Mouse (Mus musculus) natural killer cell, adult 2 months (primary cell): ENCODE measurements at regions not wholly inside any gene's neighbourhood (a gene's known extent, or its start where the extent isn't known, plus 50 kb on each side); places are given as distances from the start of the nearest gene placed in this dataset.

ENCODE experiments used
- DNase-seq, 2 experiments: peaks; one replicate each; pipeline ENCODE4 v3.0.0; 2022; ENCODE audit warnings: low spot score in 2 of 2

DNA sequence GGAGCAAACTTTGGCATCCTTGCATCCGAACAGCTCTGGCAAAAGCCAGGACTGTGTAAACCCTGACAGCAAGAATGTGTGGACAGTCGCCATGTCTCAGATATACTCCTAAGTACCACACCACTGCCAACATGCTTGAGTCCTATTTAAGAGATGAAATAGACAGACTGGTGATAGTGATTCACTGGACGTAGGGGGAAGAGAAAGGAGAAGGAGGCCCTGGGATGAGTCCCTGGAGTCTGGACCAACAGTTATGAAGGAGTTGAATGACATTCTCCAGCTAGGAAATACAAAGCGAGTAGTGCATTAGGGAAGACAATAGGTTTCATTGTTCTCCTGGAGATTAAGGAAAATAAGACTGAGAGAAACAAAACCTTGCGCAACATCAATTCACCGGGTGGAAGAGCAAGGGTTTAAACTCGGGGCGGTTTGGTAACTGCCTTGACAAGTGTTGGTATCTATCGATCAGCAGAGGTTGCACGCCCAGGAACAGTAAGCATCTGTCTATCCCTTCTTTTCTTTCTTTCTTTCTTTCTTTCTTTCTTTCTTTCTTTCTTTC, 54.3 kb upstream of the Nrbf2 start:
- no peak for DNase-seq

DNA sequence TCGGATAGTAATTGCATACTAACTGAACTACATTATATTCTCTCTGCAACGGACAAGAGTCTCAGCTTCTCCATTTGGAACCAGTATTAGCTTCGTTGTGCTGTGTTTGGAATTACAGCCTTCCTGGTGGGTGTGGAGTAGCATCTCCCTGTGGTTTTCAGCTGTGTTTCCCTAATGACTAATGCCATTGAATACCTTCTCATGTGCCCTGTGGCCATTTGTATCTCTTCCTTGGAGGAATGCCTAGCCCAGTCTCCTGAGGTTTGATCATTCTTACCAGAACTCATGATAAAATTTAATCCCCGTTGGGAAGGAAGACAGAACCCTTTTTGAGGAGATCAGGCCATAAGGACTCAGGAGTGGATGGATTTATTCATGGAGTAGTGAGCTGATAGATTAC, 59.6 kb upstream of the Nrbf2 start:
- no peak for DNase-seq

DNA sequence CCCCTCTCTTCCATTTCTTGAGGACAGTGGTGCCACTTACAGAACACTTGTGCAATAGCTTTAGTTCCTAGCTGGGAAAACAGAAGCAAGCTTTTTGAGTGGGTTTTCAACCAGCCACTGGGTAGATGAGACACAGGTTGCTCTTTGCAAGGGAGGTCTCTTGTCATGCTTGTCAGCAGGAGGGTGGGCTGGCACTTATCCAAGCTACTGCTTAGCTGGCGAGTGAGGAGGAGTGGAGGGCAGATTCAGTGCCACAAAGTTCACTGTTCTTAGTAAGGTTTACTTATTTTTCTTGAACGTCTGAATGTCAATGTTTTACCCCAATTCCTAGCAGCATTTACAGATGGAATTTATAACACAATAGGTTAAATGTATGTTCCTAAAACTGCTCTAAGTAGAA, 65.9 kb upstream of the Nrbf2 start:
- no peak for DNase-seq

DNA sequence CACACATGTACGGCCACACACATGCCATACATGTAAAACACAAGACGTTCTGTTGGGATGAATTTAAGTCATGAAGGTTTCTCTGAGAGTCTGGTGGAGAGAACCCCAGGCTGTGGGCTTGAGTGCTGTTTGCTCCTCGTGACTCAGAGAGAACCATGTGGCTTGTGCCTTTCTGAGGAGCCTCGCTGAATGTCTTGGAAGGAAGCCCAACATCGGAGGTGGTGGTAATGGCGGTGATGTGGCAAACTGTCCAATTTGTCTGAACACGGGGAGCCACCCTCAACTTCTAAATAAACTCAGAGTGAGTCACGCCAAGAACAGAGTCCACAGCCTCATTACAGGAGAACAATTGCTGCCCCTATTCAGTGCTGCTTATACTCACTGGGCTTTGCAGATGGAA, 75.7 kb upstream of the Nrbf2 start:
- DNase-seq, result no peak

DNA sequence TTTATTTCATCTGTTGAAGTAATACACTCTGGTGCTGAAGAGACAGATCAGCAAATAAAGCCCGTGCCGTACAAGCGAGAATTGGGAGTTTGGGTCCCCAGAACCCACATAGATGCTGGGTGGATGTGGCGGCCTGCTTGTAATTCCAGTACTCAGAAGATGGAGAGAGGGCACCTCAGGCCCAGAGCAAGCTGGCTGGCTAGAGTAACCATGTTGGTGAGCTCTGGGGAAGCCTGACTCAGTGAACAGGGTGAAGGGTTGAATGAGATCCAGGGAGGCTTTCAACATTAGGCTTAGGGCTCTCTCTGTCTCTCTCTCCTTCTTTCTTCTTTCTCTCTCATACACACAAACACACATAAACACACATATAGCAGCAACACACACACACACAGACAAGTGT, 76.2 kb upstream of the Nrbf2 start:
- DNase-seq, result no peak

DNA sequence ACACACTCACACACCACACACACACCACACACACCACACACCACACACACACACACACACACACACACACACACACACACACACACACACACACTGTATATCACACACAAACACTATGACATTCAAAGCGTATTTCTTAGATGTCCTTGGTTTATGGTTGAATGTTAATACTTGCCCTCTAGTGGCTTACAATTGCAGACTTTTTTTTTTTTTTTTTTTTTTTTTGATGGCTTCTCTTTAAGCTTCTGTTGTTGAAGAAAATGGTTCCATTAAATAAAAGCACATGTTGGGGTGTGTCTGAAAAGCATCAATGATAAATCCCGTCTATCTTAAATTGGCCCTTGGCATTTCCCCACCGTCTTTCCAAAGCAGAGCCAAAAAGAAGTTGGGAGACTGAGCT, 79.5 kb upstream of the Nrbf2 start:
- no peak for DNase-seq

DNA sequence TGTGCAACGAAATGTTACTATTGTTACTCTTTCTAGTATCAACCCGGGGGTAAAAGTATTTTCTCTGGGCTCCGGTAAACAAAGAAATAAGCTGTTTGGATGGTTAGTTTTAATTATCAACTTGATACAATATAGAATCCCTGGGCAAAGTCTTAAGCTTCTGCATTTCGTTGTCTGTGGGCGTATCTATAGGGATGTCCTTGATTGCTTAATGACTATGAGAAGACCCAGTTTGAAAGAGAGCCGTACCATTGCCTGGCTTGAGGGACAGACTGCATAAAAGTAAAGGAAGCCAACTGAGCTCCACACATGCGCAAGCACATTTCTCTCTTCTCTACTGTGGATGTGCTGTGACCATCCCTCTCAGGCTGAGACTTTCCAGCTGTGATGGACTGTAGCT, 80.1 kb upstream of the Nrbf2 start:
- no peak for DNase-seq

DNA sequence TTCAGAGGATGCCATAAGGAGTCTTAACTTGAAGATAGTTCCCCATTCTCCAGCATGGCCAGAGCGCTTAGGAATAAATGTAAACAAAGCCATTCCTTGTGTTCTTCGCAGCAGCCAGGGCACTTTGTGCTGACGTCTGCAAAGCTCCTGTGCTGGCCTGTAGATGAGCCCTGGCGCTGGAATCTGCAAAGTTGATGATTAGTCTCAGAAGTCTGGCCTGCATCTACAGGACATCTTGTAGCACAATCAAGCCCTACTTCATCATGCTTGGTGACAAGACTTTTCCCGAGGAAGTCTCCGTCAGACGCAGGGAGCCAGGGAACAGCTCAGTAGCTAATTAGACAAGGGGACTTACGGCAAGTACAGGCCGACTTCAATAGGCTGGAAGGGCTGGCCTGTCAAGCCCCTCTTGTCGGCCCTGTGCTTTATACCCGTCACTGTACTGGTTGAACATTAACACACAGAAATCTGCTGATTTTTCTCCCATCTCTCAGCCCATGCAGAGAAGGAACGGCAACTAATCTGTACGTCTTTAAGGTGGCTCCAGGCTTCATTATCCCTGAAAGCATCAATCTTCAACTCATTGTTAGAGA, 87.6 kb upstream of the Nrbf2 start:
- DNase-seq, result no peak

DNA sequence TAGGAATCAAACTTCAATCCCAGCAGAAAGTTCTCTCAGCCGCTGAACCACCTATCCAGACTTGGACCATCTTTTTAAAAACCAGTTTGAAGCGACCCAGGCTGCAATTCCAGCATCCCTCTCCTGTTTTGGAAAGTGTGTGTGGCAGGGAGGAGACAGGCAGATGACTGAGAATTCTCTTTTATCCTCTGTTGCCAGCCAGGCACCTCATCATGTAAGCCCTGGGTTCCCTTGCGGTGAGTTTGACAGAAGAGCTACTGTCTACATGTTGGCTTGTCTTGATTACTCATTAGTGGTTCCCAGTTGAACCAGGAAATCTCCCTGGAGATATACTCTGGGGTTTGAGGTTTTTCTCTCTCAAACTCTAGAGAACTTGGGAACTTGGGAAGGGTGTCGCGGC, 91.5 kb upstream of the Nrbf2 start:
- DNase-seq, result no peak

DNA sequence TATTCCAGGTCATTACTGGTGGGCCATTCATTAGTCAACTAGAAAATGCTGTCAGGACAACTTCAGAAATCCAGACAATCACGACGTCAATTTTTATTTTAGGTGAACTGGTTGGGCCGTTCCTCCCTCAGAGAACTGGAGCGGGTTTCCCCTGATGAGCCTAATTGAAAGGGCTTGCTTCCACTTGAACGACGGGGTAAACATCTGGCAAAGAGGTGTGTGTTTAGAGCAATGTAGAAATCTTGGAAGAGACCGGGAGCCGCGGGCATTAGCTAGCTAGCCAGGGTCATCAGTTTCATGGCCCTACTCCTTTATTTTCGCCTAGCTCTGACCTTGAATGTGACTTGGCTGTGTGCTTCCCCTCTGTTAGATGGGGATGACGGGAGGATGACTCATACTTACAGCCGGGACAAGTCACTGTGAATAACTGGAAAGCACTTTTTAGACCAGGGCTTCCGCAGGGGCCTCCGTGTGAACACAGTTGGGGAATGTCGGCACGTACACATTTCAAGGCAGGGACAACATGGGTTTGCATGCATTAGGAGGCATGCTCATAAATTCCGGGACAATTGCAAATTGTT, 92.6 kb upstream of the Nrbf2 start:
- DNase-seq, result no peak

DNA sequence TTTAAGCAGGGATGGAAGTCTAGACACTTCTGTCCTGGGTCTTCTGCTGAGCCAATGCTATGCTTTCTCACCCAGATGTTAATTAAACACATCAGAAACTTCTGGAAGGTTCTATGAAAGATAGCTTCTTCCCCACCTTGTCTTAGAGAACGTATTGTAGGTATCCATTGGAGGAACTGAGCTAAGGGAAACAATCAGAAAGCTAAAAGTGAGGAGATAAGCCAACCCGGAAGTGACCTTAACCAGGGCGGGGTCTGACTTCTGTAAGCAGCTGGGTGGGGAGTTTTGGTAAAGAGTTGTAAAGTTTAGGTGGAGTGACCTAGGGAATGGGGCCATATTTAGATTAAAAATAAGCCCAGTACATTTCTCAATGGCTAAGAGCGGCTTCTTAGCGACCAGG, 95.1 kb upstream of the Nrbf2 start:
- no peak for DNase-seq

DNA sequence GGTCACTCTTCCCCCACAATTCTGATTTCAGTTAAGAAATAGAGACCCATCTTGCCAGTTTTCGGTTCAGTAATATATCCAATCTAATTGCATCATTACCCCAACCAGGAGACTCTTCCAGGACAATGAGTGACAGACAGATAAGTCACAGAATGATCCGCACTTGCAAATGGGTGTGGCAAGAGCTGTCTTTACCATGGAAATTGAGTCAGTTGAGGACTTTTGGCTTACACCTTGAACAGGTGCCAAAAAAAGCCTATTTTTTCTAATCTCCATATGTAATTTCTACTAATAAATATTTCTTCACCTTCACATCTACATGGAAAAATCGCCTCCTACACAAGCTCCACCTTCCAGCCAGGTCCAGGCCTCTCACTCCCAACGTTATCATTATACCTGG, 98.2 kb upstream of the Nrbf2 start:
- no peak for DNase-seq

DNA sequence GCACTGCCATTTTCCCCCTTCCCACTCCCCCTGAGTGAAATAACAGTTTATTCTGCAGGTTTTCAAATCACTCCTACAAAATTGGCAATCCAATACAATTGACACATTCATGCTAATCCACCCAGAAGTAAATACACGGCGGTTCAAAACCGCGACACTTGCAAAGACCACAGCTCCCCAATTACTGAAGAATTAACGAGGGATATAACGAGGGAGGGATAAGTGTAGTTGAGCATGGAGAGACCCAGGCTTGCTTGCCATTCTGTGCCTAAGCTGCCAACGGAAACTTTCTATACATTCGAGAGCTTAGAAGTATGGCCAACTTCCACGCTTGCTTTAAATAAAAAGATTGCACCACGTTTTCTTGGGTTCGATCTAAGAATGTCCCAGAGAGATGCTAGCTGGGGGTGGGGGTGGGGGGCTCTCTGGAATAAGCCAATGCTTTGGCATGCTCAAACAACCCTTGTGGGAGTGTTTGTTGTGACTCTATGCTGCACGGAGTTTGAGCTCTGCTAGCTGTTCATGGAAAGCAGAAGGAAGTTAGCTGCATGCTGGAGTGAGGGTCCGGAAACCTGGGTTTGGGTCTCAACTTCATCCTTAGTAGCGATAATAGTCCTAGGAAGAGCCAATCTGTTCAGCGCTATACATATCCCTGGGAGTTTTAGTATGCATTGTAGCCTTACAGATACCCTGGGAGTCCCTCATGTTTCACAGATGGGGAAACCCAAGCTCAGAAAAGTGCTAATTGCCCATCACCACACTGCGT, 98.9 kb upstream of the Nrbf2 start:
- DNase-seq, result no peak

DNA sequence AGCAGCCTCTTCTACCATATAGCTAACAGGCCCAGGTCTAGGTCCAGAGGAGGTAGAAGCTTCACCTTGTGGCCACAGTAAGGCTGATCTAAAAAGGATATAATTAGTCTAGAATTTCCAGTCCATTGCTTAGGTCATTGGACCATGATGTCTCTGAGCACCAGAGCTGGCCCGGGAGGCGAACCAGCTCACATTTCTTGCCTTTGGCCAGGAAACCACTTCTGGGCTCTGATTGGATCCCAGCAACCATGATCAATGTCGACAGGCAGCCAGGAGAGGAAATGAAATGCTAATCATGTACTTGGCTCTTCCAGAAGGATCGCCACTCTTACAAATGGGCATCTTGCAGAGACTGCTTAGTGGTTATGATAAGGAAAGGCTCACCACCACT, 99.5 kb upstream of the Nrbf2 start:
- no peak for DNase-seq

DNA sequence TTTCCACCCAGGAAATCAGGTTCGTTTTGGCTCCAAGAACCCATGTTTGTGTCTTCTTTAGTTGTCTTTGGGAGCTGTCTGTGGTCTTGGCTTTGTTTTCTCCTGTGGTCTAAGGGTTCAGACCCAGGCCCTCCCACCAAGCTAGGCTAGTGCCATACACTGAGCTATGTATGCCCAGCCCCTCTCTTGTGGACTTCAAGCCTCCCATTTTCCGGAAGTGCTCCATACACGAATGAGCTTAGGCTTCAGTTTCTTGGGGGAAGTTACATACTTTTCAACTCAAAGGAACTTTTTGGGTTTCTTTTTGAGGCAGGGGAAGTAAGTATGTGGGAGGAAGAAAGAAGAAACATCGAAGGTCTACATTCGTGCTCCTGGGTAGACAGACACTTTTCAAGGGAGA, 100.9 kb upstream of the Nrbf2 start:
- DNase-seq, result no peak

DNA sequence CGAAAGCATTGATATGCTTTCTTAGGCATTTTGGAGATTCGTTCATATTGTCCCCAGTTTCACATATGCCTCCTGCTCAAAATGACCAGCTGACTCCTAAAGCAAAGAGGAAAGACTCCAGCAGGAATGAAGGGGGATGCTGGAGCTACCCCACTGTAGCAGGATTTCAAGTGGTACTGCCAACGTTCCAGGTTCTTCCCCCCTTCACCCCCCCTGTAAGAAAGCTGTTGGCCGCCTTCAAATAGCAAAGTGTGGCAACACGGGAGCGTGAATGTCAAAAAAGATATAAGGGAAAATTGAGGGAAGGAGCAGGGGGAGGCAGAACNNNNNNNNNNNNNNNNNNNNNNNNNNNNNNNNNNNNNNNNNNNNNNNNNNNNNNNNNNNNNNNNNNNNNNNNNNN, 103.7 kb upstream of the Nrbf2 start:
- DNase-seq, result no peak

DNA sequence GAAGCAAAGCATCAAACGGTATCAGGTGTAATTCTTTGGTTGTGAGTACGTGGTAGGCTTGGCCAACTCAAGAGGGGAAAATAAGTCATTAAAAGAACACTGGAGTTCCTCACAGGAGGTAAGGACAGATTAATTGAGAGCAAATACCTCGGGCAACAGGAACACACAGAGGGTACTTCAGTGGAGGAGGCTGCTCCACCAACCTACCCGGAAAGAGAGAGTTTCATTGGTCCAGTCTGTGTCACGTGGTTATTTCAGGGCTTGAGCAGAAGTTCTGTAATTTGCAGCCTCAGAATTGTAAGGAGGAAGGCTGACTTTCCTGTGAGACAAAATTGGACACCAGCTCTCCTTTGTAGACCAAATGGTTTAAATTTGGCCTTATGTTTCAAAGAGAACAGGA, 115.3 kb upstream of the Nrbf2 start:
- DNase-seq, result peak; percentile 4 to 35

DNA sequence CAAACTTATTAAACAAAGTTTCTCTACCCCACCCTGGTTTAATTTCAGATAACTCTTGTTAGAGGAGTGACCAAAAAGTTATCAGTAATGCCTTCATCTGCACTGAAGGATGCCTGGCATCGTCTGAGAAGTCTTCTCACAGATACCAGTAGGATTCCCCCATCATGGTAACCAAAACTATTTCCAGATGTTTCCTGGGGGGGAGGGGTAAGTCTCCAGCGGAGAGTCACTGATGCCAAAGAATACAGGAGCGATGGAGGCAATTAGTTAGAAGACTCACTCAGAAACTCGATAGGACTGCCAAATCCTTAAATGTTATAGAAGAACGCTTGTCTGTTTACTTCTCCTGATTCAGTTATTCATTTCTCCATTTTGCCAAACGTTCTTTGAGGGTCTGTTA, 116.3 kb upstream of the Nrbf2 start:
- DNase-seq, result no peak

DNA sequence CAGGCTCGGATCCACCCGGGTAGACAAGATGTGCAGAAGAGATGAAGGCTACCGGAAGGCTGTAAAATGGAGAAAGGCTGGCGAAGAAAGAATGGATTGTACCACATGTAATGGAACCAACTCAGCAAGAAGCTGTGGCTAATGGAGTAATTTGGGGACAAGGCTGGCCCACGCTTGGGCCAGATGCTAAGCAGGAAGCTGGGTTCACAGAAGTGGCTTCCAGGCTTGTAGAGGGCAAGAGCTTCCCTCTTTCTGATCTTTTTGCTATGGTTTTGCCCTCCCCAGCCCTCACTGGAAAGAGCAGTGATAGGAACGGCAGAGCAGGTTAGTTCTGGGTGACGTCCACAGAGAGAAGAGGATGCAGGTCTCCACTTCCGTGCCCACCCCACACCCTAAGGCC, 117.7 kb upstream of the Egr2 start:
- DNase-seq, result no peak

DNA sequence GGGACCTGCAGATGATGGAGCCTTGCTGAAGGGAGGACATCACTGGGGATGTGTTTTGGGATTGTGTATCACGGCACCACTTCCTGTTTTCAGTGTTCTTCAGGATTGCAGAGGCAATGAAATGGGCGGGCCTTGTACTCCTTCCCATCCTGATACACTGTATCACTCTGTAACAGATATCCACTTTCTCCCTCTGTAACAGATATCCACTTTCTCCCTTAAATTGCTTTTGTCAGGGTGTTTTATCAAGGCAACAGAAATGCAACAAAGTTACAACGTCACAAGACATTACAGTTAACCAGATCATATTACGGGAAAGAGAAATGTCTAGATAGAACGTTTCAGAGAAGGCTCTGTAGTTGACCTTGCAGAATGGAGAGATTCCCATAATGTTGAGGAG, 114.5 kb upstream of the Egr2 start:
- DNase-seq, result no peak

DNA sequence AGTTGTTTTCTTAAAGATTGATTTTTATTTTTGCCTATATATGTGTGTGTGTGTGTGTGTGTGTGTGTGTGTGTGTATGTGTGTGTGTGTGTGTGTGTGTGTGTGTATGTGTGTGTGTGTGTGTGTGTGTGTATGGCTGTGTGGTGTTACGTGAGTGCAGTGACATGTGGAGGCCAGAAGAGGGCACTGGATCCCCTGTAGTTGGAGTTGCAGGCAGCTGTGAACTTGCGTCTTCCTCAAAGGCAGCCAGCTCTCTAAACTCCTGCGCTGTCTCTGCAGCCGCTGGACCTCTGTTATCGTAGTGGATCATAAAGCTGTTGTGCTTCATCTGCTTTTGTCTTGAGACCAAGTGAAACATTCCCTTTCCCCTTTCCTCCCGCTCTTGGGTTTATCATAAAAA, 109.9 kb upstream of the Egr2 start:
- DNase-seq, result no peak

DNA sequence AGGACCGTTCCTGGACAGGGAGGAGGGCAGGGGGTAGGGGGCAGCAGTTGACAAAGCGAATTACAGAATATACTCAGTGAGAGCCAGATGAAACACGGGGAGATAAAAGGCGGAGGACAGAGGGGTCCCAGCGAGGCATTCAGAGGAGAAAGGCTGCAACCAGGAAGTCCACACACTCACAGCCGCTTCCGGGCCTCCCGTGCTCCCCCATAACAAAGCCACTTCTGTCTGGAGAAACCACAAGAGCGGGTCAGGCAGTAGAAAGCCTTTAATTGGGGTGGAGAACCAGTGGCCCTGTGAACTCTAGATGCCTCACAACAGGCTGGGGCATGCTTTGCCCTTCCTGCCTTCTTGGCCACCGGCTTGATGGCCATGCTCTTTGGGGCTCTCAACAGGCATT, 108.1 kb upstream of the Egr2 start:
- peak in 1 of 2 experiments; percentile 4 for DNase-seq

DNA sequence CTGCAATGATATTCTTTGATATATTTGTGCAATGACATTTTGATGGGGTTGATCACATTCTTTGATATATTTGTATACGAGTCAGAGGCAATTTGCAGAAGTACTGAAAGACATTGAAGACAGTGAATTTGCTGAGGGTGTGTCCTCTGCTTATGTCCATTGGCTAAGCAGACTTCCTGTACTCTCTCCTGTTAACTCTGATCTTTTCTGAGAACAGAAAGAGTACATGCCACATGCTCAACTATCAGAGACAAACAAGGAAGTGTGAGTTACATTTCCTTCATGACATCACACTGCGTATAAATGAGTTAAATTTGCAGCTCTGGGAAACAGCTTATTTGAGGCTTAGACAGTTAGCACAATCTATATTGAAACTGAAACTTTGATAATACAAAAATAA, 104.5 kb upstream of the Egr2 start:
- DNase-seq, result no peak
